Mouse (Mus musculus) brown adipose tissue, adult 24 weeks (tissue): Measurements from ENCODE around the gene Olfr1445. TPM values are rescaled to one million over a fixed set of nuclear protein-coding genes. Genes with fewer than 3 reads are reported as not detected.

Experiments
- H3K27ac ChIP-seq: fragments of 200-500 bp; replicated peaks from 2 replicates; pipeline ENCODE4 v1.5.1; 2012; ENCODE audit warnings: low read depth, mild to moderate bottlenecking, low read length
- H3K4me1 ChIP-seq: fragments of 200-500 bp; 2 replicates; pipeline ENCODE4 v1.6.1; 2012; ENCODE audit warnings: low read length, mixed read lengths; ENCODE audit not compliant: control insufficient read depth, insufficient read depth, insufficient read length
- H3K4me3 ChIP-seq: fragments of 200-500 bp; 2 replicates; pipeline ENCODE4 v1.5.1; 2012; ENCODE audit warnings: low read depth, mild to moderate bottlenecking, low read length, moderate library complexity; ENCODE audit not compliant: insufficient read depth
- polyA plus RNA-seq: library from polyadenylated mRNA; stranded (reverse); fragments of >200 nt; gene quantifications from 2 replicates; pipeline ENCODE4 v1.2.4, GENCODE M21; 2012; ENCODE audit not compliant: missing spikeins, insufficient read depth, insufficient read length

Gene Olfr1445
- not detected in 2 replicates for polyA plus RNA-seq

GRCm38 (mm10) chr19:12883555-12883954, at the start of gene Olfr1445:
Olfr1445 (plus strand) TSS chr19:12883855.
- H3K4me3 ChIP-seq = no peak within 1 kb of the TSS
- no peak within 1 kb of the TSS for H3K27ac ChIP-seq
- no peaks in the 10 kb centered on the region for H3K4me1 ChIP-seq

DNA sequence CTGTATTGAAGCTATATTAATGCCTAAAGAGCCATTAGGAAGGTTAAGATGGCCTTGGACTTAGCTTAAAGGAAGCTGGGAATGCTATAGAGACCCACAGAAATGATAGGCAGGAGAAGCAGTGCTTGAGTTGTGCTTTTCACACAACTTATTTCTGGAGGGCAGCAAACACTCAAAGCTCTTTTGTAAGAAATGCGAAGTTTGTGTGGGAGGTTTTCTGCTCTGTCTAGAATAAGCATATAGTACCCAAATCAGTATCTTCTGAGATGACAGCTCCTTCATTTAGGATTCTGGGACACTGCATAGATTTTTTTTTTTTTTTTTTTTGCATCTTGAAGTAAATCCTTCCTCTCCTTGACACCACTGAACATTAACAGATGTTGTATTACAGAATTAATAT, 45.1 kb upstream of the Olfr1445 start:
- H3K4me3 ChIP-seq = no peak overlapping the region
- no peak overlapping the region for H3K27ac ChIP-seq
- H3K4me1 ChIP-seq = no peaks in the 10 kb centered on the region

DNA sequence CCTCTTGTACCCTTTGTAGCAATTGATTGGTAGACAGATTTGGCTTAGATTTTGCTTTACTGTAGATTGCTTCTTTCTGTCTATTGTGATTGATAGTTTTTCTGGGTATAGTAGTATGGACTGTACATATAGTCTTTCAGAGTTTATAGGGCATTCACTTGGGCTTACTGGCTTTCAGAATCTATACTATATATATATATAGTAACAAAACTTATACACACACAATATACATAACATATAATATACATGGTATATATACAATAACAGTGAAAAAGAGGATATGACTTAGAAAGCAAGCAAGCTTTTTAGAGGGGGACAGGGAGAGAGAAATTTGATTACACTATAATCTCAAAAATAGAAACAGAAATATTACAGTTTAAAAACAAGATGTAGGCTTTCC, 37.3 kb upstream of the Olfr1445 start, which contains the start of gene Gm5244:
TSS of gene Gm5244 (plus strand) at position 301 of the 400 bp plus-strand sequence.
- Histone ChIP-seq H3K4me1 (no peaks in the 10 kb centered on the region), H3K27ac (no peak within 1 kb of the TSS)

GRCm38 (mm10) chr19:12856983-12857382, 26.7 kb upstream of the Olfr1445 start, which contains the start of gene Olfr1444:
Olfr1444 (plus strand) TSS chr19:12857283.
- no peak within 1 kb of the TSS for H3K4me3 ChIP-seq
- no peaks in the 10 kb centered on the region for H3K4me1 ChIP-seq
- H3K27ac ChIP-seq = no peak within 1 kb of the TSS

More for the DNA sequence above, 37.3 kb upstream of the Olfr1445 start, which contains the start of gene Gm5244:
- H3K4me3 ChIP-seq = no peak within 1 kb of the TSS

- no peak within 1 kb of the TSS for H3K27ac ChIP-seq
- no peak within 1 kb of the TSS for H3K4me3 ChIP-seq
- no peaks in the 10 kb centered on the region for H3K4me1 ChIP-seq
Observed at GRCm38 (mm10) chr19:12893424-12893823, 9.8 kb downstream of the Olfr1445 start, which contains the start of gene Olfr1446. Olfr1446 (minus strand) TSS chr19:12893524.

GRCm38 (mm10) chr19:12903643-12904042, 20.0 kb downstream of the Olfr1445 start, which contains the start of gene Olfr1447:
Olfr1447 (minus strand) TSS chr19:12903743.
- no peak within 1 kb of the TSS for H3K27ac ChIP-seq
- H3K4me1 ChIP-seq = no peaks in the 10 kb centered on the region
- H3K4me3 ChIP-seq = no peak within 1 kb of the TSS

DNA sequence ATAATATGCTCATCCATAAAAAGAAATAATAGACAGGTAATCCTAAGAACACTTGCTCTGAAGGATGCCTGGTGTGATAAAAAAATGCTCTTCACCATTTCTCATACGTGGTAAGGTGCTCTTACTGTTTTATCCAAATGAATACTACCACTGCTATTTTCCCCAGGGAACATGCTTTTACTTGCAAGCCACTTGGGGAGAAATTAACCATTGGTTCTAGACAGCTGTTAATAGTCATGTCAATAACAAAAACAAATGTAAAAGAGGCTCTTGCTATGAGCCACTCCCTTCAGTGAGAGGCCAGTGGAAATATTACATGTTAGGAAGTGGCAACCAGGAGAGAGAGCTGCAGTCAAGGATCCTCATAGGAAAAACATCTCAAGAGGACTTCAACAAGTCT, 40.7 kb downstream of the Olfr1445 start, which contains the start of gene Olfr1448:
TSS of gene Olfr1448 (minus strand) at position 101 of the 400 bp plus-strand sequence.
- no peak within 1 kb of the TSS for H3K4me3 ChIP-seq
- no peak within 1 kb of the TSS for H3K27ac ChIP-seq
- no peaks in the 10 kb centered on the region for H3K4me1 ChIP-seq

- H3K4me1 ChIP-seq = no peaks in the 10 kb centered on the region
- no peak within 1 kb of the TSS for H3K27ac ChIP-seq
Observed at GRCm38 (mm10) chr19:12930540-12930939, 46.9 kb downstream of the Olfr1445 start, which contains the start of gene Olfr1449. Olfr1449 (plus strand) TSS chr19:12930840.

More at GRCm38 (mm10) chr19:12930540-12930939, 46.9 kb downstream of the Olfr1445 start, which contains the start of gene Olfr1449:
- no peak within 1 kb of the TSS for H3K4me3 ChIP-seq

Other genes starting within 250 kb of the Olfr1445 start
- gene Olfr1442, start 213.4 kb upstream of the Olfr1445 start, polyA plus RNA-seq = not detected in 2 replicates
- not detected in 2 replicates for gene Olfr1443, start 205.7 kb upstream of the Olfr1445 start, polyA plus RNA-seq
- gene Keg1, start 188.1 kb upstream of the Olfr1445 start, polyA plus RNA-seq = not detected in 2 replicates
- 1.8 and 2.6 TPM in 2 replicates for gene Cntf, start 118.2 kb upstream of the Olfr1445 start, polyA plus RNA-seq
- gene Zfp91, start 87.7 kb upstream of the Olfr1445 start, polyA plus RNA-seq = 109 and 111 TPM in 2 replicates
- gene Lpxn, start 87.7 kb upstream of the Olfr1445 start, polyA plus RNA-seq = 0.67 and 1.2 TPM in 2 replicates
- gene Gm5244, start 37.2 kb upstream of the Olfr1445 start, polyA plus RNA-seq = not detected in 2 replicates
- not detected in 2 replicates for gene Olfr1444, start 26.6 kb upstream of the Olfr1445 start, polyA plus RNA-seq
- not detected in 2 replicates for gene Olfr1446, start 9.7 kb downstream of the Olfr1445 start, polyA plus RNA-seq
- not detected in 2 replicates for gene Olfr1447, start 19.9 kb downstream of the Olfr1445 start, polyA plus RNA-seq
- gene Olfr1448, start 40.6 kb downstream of the Olfr1445 start, polyA plus RNA-seq = not detected in 2 replicates
- gene Olfr1449, start 47.0 kb downstream of the Olfr1445 start, polyA plus RNA-seq = not detected in 2 replicates
- not detected in 2 replicates for gene Olfr1450, start 66.4 kb downstream of the Olfr1445 start, polyA plus RNA-seq
- gene Olfr1451, start 111.2 kb downstream of the Olfr1445 start, polyA plus RNA-seq = not detected in 2 replicates
- gene Olfr1453, start 144.5 kb downstream of the Olfr1445 start, polyA plus RNA-seq = not detected in 2 replicates
- not detected in 2 replicates for gene Olfr1454, start 176.8 kb downstream of the Olfr1445 start, polyA plus RNA-seq
- not detected in 2 replicates for gene Olfr1457, start 214.0 kb downstream of the Olfr1445 start, polyA plus RNA-seq
- not detected in 2 replicates for gene Olfr1458, start 222.9 kb downstream of the Olfr1445 start, polyA plus RNA-seq